Mouse (Mus musculus) heart, adult 2 months (tissue): Measurements from ENCODE around the gene Sorbs2. TPM values are rescaled to one million over a fixed set of nuclear protein-coding genes. Genes with fewer than 3 reads are reported as not detected.
A peak's percentile ranks its signal among the peaks of the same experiment; 100 is the strongest.

Experiments used
- DNase-seq, 2 experiments: peaks; one replicate each; pipeline ENCODE4 v3.0.0; 2021
- H3K27ac ChIP-seq: fragments of 200-600 bp; 2 replicates; pipeline ENCODE4 v1.8.1; 2022
- H3K27me3 ChIP-seq: fragments of 200-500 bp; 2 replicates; pipeline ENCODE4 v1.6.1; 2012; ENCODE audit warnings: mild to moderate bottlenecking, low read length, inconsistent platforms, mixed read lengths; ENCODE audit not compliant: control insufficient read depth, insufficient read depth
- H3K36me3 ChIP-seq: fragments of 200-500 bp; 2 replicates; pipeline ENCODE4 v1.6.1; 2012; ENCODE audit warnings: low read length, inconsistent platforms; ENCODE audit not compliant: control insufficient read depth, insufficient read depth
- H3K4me1 ChIP-seq: fragments of 200-500 bp; 2 replicates; pipeline ENCODE4 v1.6.1; 2011; ENCODE audit warnings: low read length; ENCODE audit not compliant: control insufficient read depth, insufficient read depth
- H3K4me3 ChIP-seq: fragments of 200-600 bp; 2 replicates; pipeline ENCODE4 v1.8.1; 2022
- H3K79me2 ChIP-seq: fragments of 200-500 bp; replicated peaks from 2 replicates; pipeline ENCODE4 v1.6.1; 2012; ENCODE audit warnings: mild to moderate bottlenecking, inconsistent platforms, low read length, moderate library complexity, mixed read lengths; ENCODE audit not compliant: control insufficient read depth, insufficient read depth
- H3K9ac ChIP-seq: fragments of 200-500 bp; 2 replicates; pipeline ENCODE4 v1.6.1; 2012; ENCODE audit warnings: low read depth, mild to moderate bottlenecking, control low read depth, inconsistent platforms, low read length, mixed read lengths
- CTCF ChIP-seq: fragments of 200-600 bp; IDR thresholded peaks from 2 replicates; pipeline ENCODE4 v1.8.1; 2022; ENCODE audit warnings: antibody characterized with exemption, mild to moderate bottlenecking, moderate library complexity
- EP300 ChIP-seq: fragments of 200-500 bp; IDR thresholded peaks from 2 replicates; pipeline ENCODE4 v1.6.1; 2011; ENCODE audit warnings: low read depth, low read length, control low read depth; ENCODE audit not compliant: insufficient read depth
- POLR2A ChIP-seq: fragments of 200-500 bp; IDR thresholded peaks from 2 replicates; pipeline ENCODE4 v1.6.1; 2011; ENCODE audit warnings: mild to moderate bottlenecking, low read depth, low read length, control low read depth; ENCODE audit not compliant: insufficient read depth
- WGBS: fragments of 180-500 bp; shearing (Covaris S2); methylation state at CpG from one replicate; pipeline ENCODE4 v1.1.7; 2018; 5-methylcytosine and 5-hydroxymethylcytosine counted together
- intact Hi-C: fragments of 180-260 bp; cut with DNase I; formaldehyde crosslinking; loops from one replicate; pipeline ENCODE4 v1.15.1; 2025
- polyA plus RNA-seq: library from polyadenylated mRNA; depleted of rRNA; stranded (reverse); fragments of >200 nt; gene quantifications from 2 replicates; pipeline ENCODE4 v1.2.3, GENCODE M21; 2012
- total RNA-seq, 2 experiments: library from RNA; stranded (reverse); gene quantifications; 2 replicates each; pipeline ENCODE4 v1.2.3; 2021

Sorbs2 gene
- total and polyA plus RNA-seq, 3 experiments, result 233 to 581 (median 506) TPM

GRCm38 (mm10) chr8:45816765-45817426 is 309.3 kb downstream of the Sorbs2 start:
- peak; percentile 29 to 45 for DNase-seq
- 25% methylated on average over 7 of the region's 7 CpGs for WGBS
- peaks cover 4% of the 10 kb centered on the region for H3K36me3 ChIP-seq

DNA sequence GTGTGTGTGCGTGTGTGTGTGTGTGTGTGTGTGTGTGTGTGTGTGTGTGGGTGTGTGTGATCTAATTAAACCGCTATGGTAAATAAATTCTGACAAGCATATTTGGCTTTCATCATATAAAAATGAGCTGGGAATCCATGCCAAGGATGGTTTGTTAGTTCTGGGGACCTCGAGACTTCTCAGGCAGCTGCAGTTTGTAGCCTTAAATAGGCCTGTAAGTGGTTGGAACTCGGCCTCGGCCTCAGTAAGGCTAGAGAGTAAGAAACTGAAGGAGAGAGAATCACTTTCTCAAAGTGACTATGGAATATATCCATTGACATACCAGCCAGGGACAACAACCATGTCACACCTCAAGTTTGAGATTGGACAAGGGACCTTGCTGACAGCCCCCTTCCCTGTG is 314.1 kb downstream of the Sorbs2 start:
- no peak for DNase-seq
- TF ChIP-seq EP300 (no peak), POLR2A (no peak), CTCF (no peak)
- Histone ChIP-seq H3K4me3 (no peak overlapping the region), H3K27me3 (no peaks in the 10 kb centered on the region), H3K4me1 (no peaks in the 10 kb centered on the region), H3K79me2 (no peaks in the 10 kb centered on the region), H3K36me3 (peaks cover 2% of the 10 kb centered on the region), H3K9ac (no peak overlapping the region), H3K27ac (no peak overlapping the region)
- intact Hi-C loops, result no loop called here
- 56% methylated on average over 5 of the region's 5 CpGs for WGBS

More at GRCm38 (mm10) chr8:45816765-45817426, 309.3 kb downstream of the Sorbs2 start:
- TF ChIP-seq CTCF, result peak; percentile 98
- no peak for TF ChIP-seq EP300
- Histone ChIP-seq H3K27me3 (no peaks in the 10 kb centered on the region), H3K4me1 (no peaks in the 10 kb centered on the region), H3K4me3 (no peak overlapping the region), H3K9ac (no peak overlapping the region), H3K27ac (no peak overlapping the region), H3K79me2 (no peaks in the 10 kb centered on the region)
- intact Hi-C loops, result loop anchor here (1.0 to 2.0 kb wide), 2 partner anchors 68 to 117 kb away; partner anchors contain the start of genes Ccdc110 and Pdlim3

GRCm38 (mm10) chr8:45829985-45830548 is 322.5 kb downstream of the Sorbs2 start:
- peak overlapping the region; percentile 20; the same call in 1 of the 2 replicates for H3K27ac ChIP-seq

GRCm38 (mm10) chr8:45833896-45834295 is 326.3 kb downstream of the Sorbs2 start:
- no peak for TF ChIP-seq POLR2A
- no peak for TF ChIP-seq CTCF
- TF ChIP-seq EP300, result no peak
- Histone ChIP-seq H3K4me3 (no peak overlapping the region), H3K79me2 (no peaks in the 10 kb centered on the region), H3K4me1 (no peaks in the 10 kb centered on the region), H3K27me3 (no peaks in the 10 kb centered on the region), H3K27ac (no peak overlapping the region), H3K9ac (no peak overlapping the region), H3K36me3 (no peaks in the 10 kb centered on the region)
- intact Hi-C loops, result no loop called here
- WGBS, result 71% methylated on average over 2 of the region's 2 CpGs
- no peak for DNase-seq

More at GRCm38 (mm10) chr8:45829985-45830548, 322.5 kb downstream of the Sorbs2 start:
- H3K36me3 ChIP-seq, result no peaks in the 10 kb centered on the region; the same call in 1 of the 2 replicates
- DNase-seq, result peak in 1 of 2 experiments; percentile 27
- intact Hi-C loops, result no loop called here
- H3K4me1 ChIP-seq, result no peaks in the 10 kb centered on the region
- no peak overlapping the region for H3K4me3 ChIP-seq
- 67% methylated on average over 2 of the region's 2 CpGs for WGBS
- H3K9ac ChIP-seq, result no peak overlapping the region
- H3K79me2 ChIP-seq, result no peaks in the 10 kb centered on the region
- TF ChIP-seq POLR2A, result no peak
- TF ChIP-seq CTCF, result 0 out of 2 replicates have a peak, but pooled peaks have one; percentile 5
- TF ChIP-seq EP300, result no peak
- no peaks in the 10 kb centered on the region for H3K27me3 ChIP-seq

DNA sequence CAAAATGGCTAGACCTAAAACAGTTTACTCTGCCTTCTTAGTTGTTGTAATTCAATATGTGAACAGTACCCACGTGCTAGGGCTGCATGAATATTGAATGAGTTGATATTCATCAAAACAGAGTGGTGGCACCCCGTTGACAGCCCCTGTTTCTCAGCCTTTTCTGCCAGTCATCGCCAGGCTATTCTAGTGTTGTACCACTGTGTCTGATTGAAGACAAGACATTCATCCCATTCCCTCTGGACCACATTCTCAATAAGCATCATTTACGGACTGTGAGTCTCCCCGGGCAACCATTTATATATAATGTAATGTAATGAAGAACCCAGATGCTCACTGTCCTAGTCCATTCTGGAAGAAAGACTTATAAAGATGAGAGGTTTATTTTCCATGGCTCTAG is 335.7 kb downstream of the Sorbs2 start:
- Histone ChIP-seq H3K27ac (no peak overlapping the region), H3K9ac (no peak overlapping the region), H3K27me3 (no peaks in the 10 kb centered on the region), H3K79me2 (no peaks in the 10 kb centered on the region), H3K36me3 (no peaks in the 10 kb centered on the region), H3K4me1 (peaks cover 1% of the 10 kb centered on the region), H3K4me3 (no peak overlapping the region)
- intact Hi-C loops, result no loop called here
- TF ChIP-seq CTCF, result no peak
- no peak for TF ChIP-seq POLR2A
- TF ChIP-seq EP300, result no peak
- DNase-seq, result no peak
- 92% methylated on average over 5 of the region's 5 CpGs for WGBS

DNA sequence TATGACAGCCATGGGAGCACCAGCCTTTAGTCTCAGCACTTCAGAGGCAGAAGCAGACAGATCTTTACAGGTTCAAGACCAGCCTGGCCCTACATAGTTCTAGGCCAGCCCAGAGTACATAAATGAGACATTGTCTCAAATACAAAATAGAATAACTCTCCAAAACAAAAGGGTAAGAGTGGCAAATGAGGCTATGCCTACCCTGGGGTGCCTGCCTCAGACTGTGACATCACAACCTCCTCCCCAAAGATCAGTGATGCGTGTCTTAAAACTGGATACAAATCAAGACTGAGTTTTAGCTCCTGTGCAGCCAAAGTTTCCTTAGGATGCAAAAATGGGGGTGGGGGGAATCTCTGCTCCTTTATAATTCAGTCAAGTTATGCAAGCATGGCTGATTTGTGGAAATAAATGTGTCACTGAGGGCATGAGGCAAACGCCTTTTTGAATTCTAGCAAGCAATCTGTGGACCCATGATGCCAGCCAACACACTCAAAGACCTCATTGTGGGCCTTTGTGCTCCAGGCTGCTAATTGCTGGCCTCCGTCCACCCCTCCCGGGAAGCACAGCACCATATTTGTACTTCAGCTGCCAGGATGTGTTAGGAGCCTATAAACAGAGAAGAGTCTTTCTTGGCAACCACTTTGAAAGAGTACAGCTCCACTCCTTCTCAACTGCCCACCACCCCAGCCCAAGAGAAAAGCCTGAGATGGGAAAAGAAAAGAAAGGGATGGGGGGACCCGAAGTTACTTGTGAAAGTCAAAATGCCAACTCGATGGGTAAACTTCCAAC is 336.7 kb downstream of the Sorbs2 start:
- Histone ChIP-seq H3K79me2 (no peaks in the 10 kb centered on the region), H3K27me3 (no peaks in the 10 kb centered on the region), H3K27ac (peak overlapping the region; percentile 84), H3K9ac (no peak overlapping the region), H3K36me3 (no peaks in the 10 kb centered on the region), H3K4me1 (peaks cover 1% of the 10 kb centered on the region), H3K4me3 (no peak overlapping the region)
- intact Hi-C loops, result no loop called here
- DNase-seq, result peak; percentile 49 to 67
- no peak for TF ChIP-seq CTCF
- WGBS, result 33% methylated on average over 6 of the region's 6 CpGs
